Mouse (Mus musculus): ENCODE data around the gene Thra.

- peak; percentile 45 for TF ChIP-seq CTCF (IDR thresholded peaks at IDR 0.05; ENCODE audit: extremely low read depth, insufficient read depth, low read length)
- TF ChIP-seq POLR2A (IDR thresholded peaks at IDR 0.05; ENCODE audit: extremely low read depth, insufficient read depth, low read length), result 0 out of 2 replicates have a peak, but pooled peaks have one; percentile 36
These were observed 45.4 kb downstream of the Thra start for GRCm38 (mm10) chr11:98785772-98786281.

Measured in cortical plate, adult 2 months (tissue).